Mouse (Mus musculus): ENCODE results near the gene Grb10. TPM values are rescaled to one million over a fixed set of nuclear protein-coding genes. Genes with fewer than 3 reads are reported as not detected.

Gene Grb10
- polyA plus RNA-seq, 1 experiment, result 20.5 TPM

- no peaks in the 10 kb centered on the region for H3K27me3 ChIP-seq (replicated peaks; ENCODE audit: control insufficient read depth, insufficient read depth, low read length)
- H3K4me1 ChIP-seq (ENCODE audit: control insufficient read depth, insufficient read depth, low read length), result no peaks in the 10 kb centered on the region
- 78% methylated on average over 2 of the region's 2 CpGs for WGBS
- TF ChIP-seq CTCF (conservative IDR thresholded peaks at IDR 0.05; ENCODE audit: insufficient read depth, insufficient read length, low read depth, low read length), result no peak
- no peak for TF ChIP-seq POLR2A (IDR thresholded peaks at IDR 0.05; ENCODE audit: low read depth, low read length)
- no peak overlapping the region for H3K27ac ChIP-seq (ENCODE audit: insufficient read depth, low read depth, low read length)
- no peak overlapping the region for H3K4me3 ChIP-seq (ENCODE audit: insufficient read depth, low read depth, low read length)
- no peaks in the 10 kb centered on the region for H3K36me3 ChIP-seq (ENCODE audit: control insufficient read depth, insufficient read depth, low read length)
- no peak for DNase-seq
Measured at GRCm38 (mm10) chr11:11993183-11993582, 45.3 kb downstream of the Grb10 start.

GRCm38 (mm10) chr11:11989850-11990249 is 48.6 kb downstream of the Grb10 start:
- Histone ChIP-seq H3K36me3 (ENCODE audit: control insufficient read depth, insufficient read depth, low read length) (no peaks in the 10 kb centered on the region), H3K27me3 (replicated peaks; ENCODE audit: control insufficient read depth, insufficient read depth, low read length) (no peaks in the 10 kb centered on the region), H3K4me1 (ENCODE audit: control insufficient read depth, insufficient read depth, low read length) (no peaks in the 10 kb centered on the region), H3K27ac (ENCODE audit: insufficient read depth, low read depth, low read length) (no peak overlapping the region), H3K4me3 (ENCODE audit: insufficient read depth, low read depth, low read length) (no peak overlapping the region)
- 82% methylated on average over 4 of the region's 4 CpGs for whole genome bisulfite sequencing
- DNase-seq, result no peak
- TF ChIP-seq CTCF (conservative IDR thresholded peaks at IDR 0.05; ENCODE audit: insufficient read depth, insufficient read length, low read depth, low read length) (no peak), POLR2A (IDR thresholded peaks at IDR 0.05; ENCODE audit: low read depth, low read length) (no peak)

- Histone ChIP-seq H3K36me3 (ENCODE audit: control insufficient read depth, insufficient read depth, low read length) (no peaks in the 10 kb centered on the region), H3K4me1 (ENCODE audit: control insufficient read depth, insufficient read depth, low read length) (no peaks in the 10 kb centered on the region), H3K27me3 (replicated peaks; ENCODE audit: control insufficient read depth, insufficient read depth, low read length) (no peaks in the 10 kb centered on the region), H3K4me3 (ENCODE audit: insufficient read depth, low read depth, low read length) (no peak overlapping the region), H3K27ac (ENCODE audit: insufficient read depth, low read depth, low read length) (no peak overlapping the region)
- no peak for TF ChIP-seq POLR2A (IDR thresholded peaks at IDR 0.05; ENCODE audit: low read depth, low read length)
- TF ChIP-seq CTCF (conservative IDR thresholded peaks at IDR 0.05; ENCODE audit: insufficient read depth, insufficient read length, low read depth, low read length), result no peak
- 86% methylated on average over 3 of the region's 3 CpGs for WGBS
- no peak for DNase-seq
Measured at GRCm38 (mm10) chr11:11987233-11987632, 51.2 kb downstream of the Grb10 start.

- 60% methylated on average over 5 of the region's 5 CpGs for whole genome bisulfite sequencing
- H3K27me3 ChIP-seq (replicated peaks; ENCODE audit: control insufficient read depth, insufficient read depth, low read length), result no peaks in the 10 kb centered on the region
- H3K36me3 ChIP-seq (ENCODE audit: control insufficient read depth, insufficient read depth, low read length), result no peaks in the 10 kb centered on the region
- H3K27ac ChIP-seq (ENCODE audit: insufficient read depth, low read depth, low read length), result no peak overlapping the region
- no peak for TF ChIP-seq CTCF (conservative IDR thresholded peaks at IDR 0.05; ENCODE audit: insufficient read depth, insufficient read length, low read depth, low read length)
- no peak for TF ChIP-seq POLR2A (IDR thresholded peaks at IDR 0.05; ENCODE audit: low read depth, low read length)
- no peak overlapping the region for H3K4me3 ChIP-seq (ENCODE audit: insufficient read depth, low read depth, low read length)
- H3K4me1 ChIP-seq (ENCODE audit: control insufficient read depth, insufficient read depth, low read length), result no peaks in the 10 kb centered on the region
- no peak for DNase-seq
Measured at GRCm38 (mm10) chr11:11978611-11979197, 59.8 kb downstream of the Grb10 start.

GRCm38 (mm10) chr11:11974591-11975255 is 63.8 kb downstream of the Grb10 start:
- DNase-seq, result peak; percentile 66
- Histone ChIP-seq H3K27ac (ENCODE audit: insufficient read depth, low read depth, low read length) (no peak overlapping the region), H3K27me3 (replicated peaks; ENCODE audit: control insufficient read depth, insufficient read depth, low read length) (no peaks in the 10 kb centered on the region), H3K4me1 (ENCODE audit: control insufficient read depth, insufficient read depth, low read length) (no peaks in the 10 kb centered on the region), H3K36me3 (ENCODE audit: control insufficient read depth, insufficient read depth, low read length) (no peaks in the 10 kb centered on the region), H3K4me3 (ENCODE audit: insufficient read depth, low read depth, low read length) (no peak overlapping the region)
- 23% methylated on average over 10 of the region's 10 CpGs for WGBS
- peak; percentile 60 for TF ChIP-seq CTCF (conservative IDR thresholded peaks at IDR 0.05; ENCODE audit: insufficient read depth, insufficient read length, low read depth, low read length)
- no peak for TF ChIP-seq POLR2A (IDR thresholded peaks at IDR 0.05; ENCODE audit: low read depth, low read length)

- 44% methylated on average over 8 of the region's 8 CpGs for WGBS
- no peaks in the 10 kb centered on the region for H3K36me3 ChIP-seq (ENCODE audit: control insufficient read depth, insufficient read depth, low read length)
Measured at GRCm38 (mm10) chr11:11973366-11974014, 65.0 kb downstream of the Grb10 start.

More at GRCm38 (mm10) chr11:11973366-11974014, 65.0 kb downstream of the Grb10 start:
- no peaks in the 10 kb centered on the region for H3K4me1 ChIP-seq (ENCODE audit: control insufficient read depth, insufficient read depth, low read length)
- no peaks in the 10 kb centered on the region for H3K27me3 ChIP-seq (replicated peaks; ENCODE audit: control insufficient read depth, insufficient read depth, low read length)
- no peak overlapping the region for H3K27ac ChIP-seq (ENCODE audit: insufficient read depth, low read depth, low read length)
- TF ChIP-seq POLR2A (IDR thresholded peaks at IDR 0.05; ENCODE audit: low read depth, low read length), result no peak
- peak; percentile 93 for TF ChIP-seq CTCF (conservative IDR thresholded peaks at IDR 0.05; ENCODE audit: insufficient read depth, insufficient read length, low read depth, low read length)
- DNase-seq, result peak; percentile 81
- H3K4me3 ChIP-seq (ENCODE audit: insufficient read depth, low read depth, low read length), result no peak overlapping the region

All from kidney, adult 2 months (tissue).